Mouse (Mus musculus): ENCODE data around the gene Ankrd27. TPM values are rescaled to one million over a fixed set of nuclear protein-coding genes. Genes with fewer than 3 reads are reported as not detected.

Gene Ankrd27
- total and polyA plus RNA-seq, 2 experiments, result 14.6 to 15.5 TPM

DNA sequence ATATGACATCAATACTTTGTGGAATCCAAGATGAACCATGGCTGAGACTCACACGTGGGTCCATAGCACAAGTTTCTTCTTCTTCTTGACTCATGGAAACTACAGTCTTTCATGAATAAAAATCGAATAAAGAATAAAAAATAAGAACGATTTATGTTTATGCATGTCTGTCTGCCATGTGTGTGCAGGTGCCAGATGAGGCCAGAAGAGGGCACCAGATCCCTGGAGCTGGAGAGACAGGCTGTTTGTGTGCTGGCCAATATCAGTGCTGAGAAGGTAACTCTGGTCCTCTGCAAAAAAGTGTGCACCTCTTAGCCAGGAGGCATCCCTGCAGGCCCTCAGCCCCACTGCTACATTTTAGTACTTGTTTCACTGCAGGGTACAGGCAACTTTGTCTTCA is 95.5 kb downstream of the Ankrd27 start:
- H3K27me3 ChIP-seq (ENCODE audit: control insufficient read depth, insufficient read depth, low read length), result no peaks in the 10 kb centered on the region
- no peaks in the 10 kb centered on the region for H3K36me3 ChIP-seq (ENCODE audit: control insufficient read depth, insufficient read depth, low read length)
- no peak overlapping the region for H3K27ac ChIP-seq (replicated peaks; ENCODE audit: insufficient read depth, low read depth, low read length)
- no peaks in the 10 kb centered on the region for H3K79me2 ChIP-seq (ENCODE audit: control insufficient read depth, insufficient read depth, low read length)
- TF ChIP-seq CTCF (IDR thresholded peaks at IDR 0.05; ENCODE audit: low read depth, low read length) (peak; percentile 44), POLR2A (IDR thresholded peaks at IDR 0.05; ENCODE audit: extremely low read depth, insufficient read depth, low read length) (no peak)
- WGBS, result 77% methylated on average over 3 of the region's 3 CpGs
- H3K9ac ChIP-seq (ENCODE audit: low read depth, low read length), result no peak overlapping the region
- H3K4me1 ChIP-seq (ENCODE audit: control insufficient read depth, insufficient read depth, low read length), result no peaks in the 10 kb centered on the region
- no peak overlapping the region for H3K4me3 ChIP-seq (ENCODE audit: insufficient read depth, low read depth, low read length)
- no peak for DNase-seq (ENCODE audit: extremely low read depth, low read depth, low spot score)

- Histone ChIP-seq H3K9ac (ENCODE audit: low read depth, low read length) (no peak overlapping the region), H3K27me3 (ENCODE audit: control insufficient read depth, insufficient read depth, low read length) (no peaks in the 10 kb centered on the region), H3K36me3 (ENCODE audit: control insufficient read depth, insufficient read depth, low read length) (no peaks in the 10 kb centered on the region), H3K4me3 (ENCODE audit: insufficient read depth, low read depth, low read length) (no peak overlapping the region), H3K4me1 (ENCODE audit: control insufficient read depth, insufficient read depth, low read length) (no peaks in the 10 kb centered on the region), H3K27ac (replicated peaks; ENCODE audit: insufficient read depth, low read depth, low read length) (no peak overlapping the region), H3K79me2 (ENCODE audit: control insufficient read depth, insufficient read depth, low read length) (no peaks in the 10 kb centered on the region)
- peak; percentile 4 for DNase-seq (ENCODE audit: extremely low read depth, low read depth, low spot score)
- WGBS, result 86% methylated on average over 6 of the region's 6 CpGs
- no peak for TF ChIP-seq CTCF (IDR thresholded peaks at IDR 0.05; ENCODE audit: low read depth, low read length)
Observed at GRCm38 (mm10) chr7:35683409-35684122, 97.5 kb downstream of the Ankrd27 start.

- no peak for DNase-seq (ENCODE audit: extremely low read depth, low read depth, low spot score)
- WGBS, result 81% methylated on average over 11 of the region's 11 CpGs
- TF ChIP-seq CTCF (IDR thresholded peaks at IDR 0.05; ENCODE audit: low read depth, low read length) (no peak), POLR2A (IDR thresholded peaks at IDR 0.05; ENCODE audit: extremely low read depth, insufficient read depth, low read length) (no peak)
Observed at GRCm38 (mm10) chr7:35686216-35686615, 100.2 kb downstream of the Ankrd27 start.

GRCm38 (mm10) chr7:35686756-35687155 is 100.7 kb downstream of the Ankrd27 start:
- Histone ChIP-seq H3K4me1 (ENCODE audit: control insufficient read depth, insufficient read depth, low read length) (no peaks in the 10 kb centered on the region), H3K4me3 (ENCODE audit: insufficient read depth, low read depth, low read length) (no peak overlapping the region), H3K9ac (ENCODE audit: low read depth, low read length) (no peak overlapping the region), H3K79me2 (ENCODE audit: control insufficient read depth, insufficient read depth, low read length) (no peaks in the 10 kb centered on the region), H3K36me3 (ENCODE audit: control insufficient read depth, insufficient read depth, low read length) (no peaks in the 10 kb centered on the region), H3K27ac (replicated peaks; ENCODE audit: insufficient read depth, low read depth, low read length) (no peak overlapping the region), H3K27me3 (ENCODE audit: control insufficient read depth, insufficient read depth, low read length) (no peaks in the 10 kb centered on the region)
- 32% methylated on average over 13 of the region's 13 CpGs for WGBS
- TF ChIP-seq CTCF (IDR thresholded peaks at IDR 0.05; ENCODE audit: low read depth, low read length) (peak; percentile 94), POLR2A (IDR thresholded peaks at IDR 0.05; ENCODE audit: extremely low read depth, insufficient read depth, low read length) (no peak)
- DNase-seq (ENCODE audit: extremely low read depth, low read depth, low spot score), result peak; percentile 17

More at GRCm38 (mm10) chr7:35686216-35686615, 100.2 kb downstream of the Ankrd27 start:
- H3K4me1 ChIP-seq (ENCODE audit: control insufficient read depth, insufficient read depth, low read length), result no peaks in the 10 kb centered on the region
- no peaks in the 10 kb centered on the region for H3K36me3 ChIP-seq (ENCODE audit: control insufficient read depth, insufficient read depth, low read length)
- no peaks in the 10 kb centered on the region for H3K79me2 ChIP-seq (ENCODE audit: control insufficient read depth, insufficient read depth, low read length)
- H3K27ac ChIP-seq (replicated peaks; ENCODE audit: insufficient read depth, low read depth, low read length), result no peak overlapping the region
- no peak overlapping the region for H3K9ac ChIP-seq (ENCODE audit: low read depth, low read length)
- no peak overlapping the region for H3K4me3 ChIP-seq (ENCODE audit: insufficient read depth, low read depth, low read length)
- H3K27me3 ChIP-seq (ENCODE audit: control insufficient read depth, insufficient read depth, low read length), result no peaks in the 10 kb centered on the region

DNA sequence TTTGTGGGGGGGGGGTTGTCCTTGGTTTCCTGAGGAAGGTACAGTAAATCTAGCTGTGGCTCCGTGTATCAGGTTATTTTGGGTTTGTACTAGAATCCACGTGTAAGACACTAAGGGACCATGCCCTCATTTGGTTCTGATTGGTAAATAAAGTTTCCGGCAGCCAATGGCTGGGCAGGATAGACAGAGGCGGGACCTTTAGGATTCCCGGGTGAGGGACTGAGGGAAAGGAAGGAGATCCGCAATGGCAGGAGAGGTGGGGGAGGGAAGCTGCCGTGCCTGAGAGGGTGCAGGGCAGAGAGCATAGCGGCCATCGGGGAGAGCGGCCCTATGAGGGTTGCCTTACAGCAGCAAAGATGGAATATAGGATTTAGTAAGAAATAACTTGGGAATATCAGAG is 101.2 kb downstream of the Ankrd27 start:
- H3K36me3 ChIP-seq (ENCODE audit: control insufficient read depth, insufficient read depth, low read length), result no peaks in the 10 kb centered on the region
- H3K79me2 ChIP-seq (ENCODE audit: control insufficient read depth, insufficient read depth, low read length), result no peaks in the 10 kb centered on the region
- no peaks in the 10 kb centered on the region for H3K27me3 ChIP-seq (ENCODE audit: control insufficient read depth, insufficient read depth, low read length)
- no peak overlapping the region for H3K4me3 ChIP-seq (ENCODE audit: insufficient read depth, low read depth, low read length)
- H3K4me1 ChIP-seq (ENCODE audit: control insufficient read depth, insufficient read depth, low read length), result no peaks in the 10 kb centered on the region
- 36% methylated on average over 10 of the region's 10 CpGs for WGBS
- TF ChIP-seq CTCF (IDR thresholded peaks at IDR 0.05; ENCODE audit: low read depth, low read length) (no peak), POLR2A (IDR thresholded peaks at IDR 0.05; ENCODE audit: extremely low read depth, insufficient read depth, low read length) (no peak)
- H3K27ac ChIP-seq (replicated peaks; ENCODE audit: insufficient read depth, low read depth, low read length), result no peak overlapping the region
- peak; percentile 38 for DNase-seq (ENCODE audit: extremely low read depth, low read depth, low spot score)
- H3K9ac ChIP-seq (ENCODE audit: low read depth, low read length), result no peak overlapping the region

DNA sequence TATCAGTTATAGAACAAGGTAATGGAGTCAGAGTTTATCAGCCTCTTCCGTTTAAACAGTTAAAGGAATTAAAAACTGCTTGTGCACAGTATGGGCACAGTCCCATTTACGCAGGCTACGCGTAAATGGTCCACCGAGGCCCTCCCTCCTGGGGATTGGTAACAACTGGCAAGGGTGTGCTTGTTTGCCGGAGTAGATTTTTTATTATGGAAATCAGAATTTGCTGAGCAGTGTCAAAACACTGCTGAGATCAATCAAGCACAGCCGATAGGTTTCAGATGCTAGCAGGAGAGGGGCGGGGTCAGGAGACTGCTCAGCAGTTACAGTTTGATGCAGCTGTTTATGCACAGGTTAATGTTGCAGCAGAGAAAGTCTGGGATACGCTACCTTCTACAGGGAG is 102.2 kb downstream of the Ankrd27 start:
- Histone ChIP-seq H3K9ac (ENCODE audit: low read depth, low read length) (no peak overlapping the region), H3K36me3 (ENCODE audit: control insufficient read depth, insufficient read depth, low read length) (no peaks in the 10 kb centered on the region), H3K79me2 (ENCODE audit: control insufficient read depth, insufficient read depth, low read length) (no peaks in the 10 kb centered on the region), H3K4me1 (ENCODE audit: control insufficient read depth, insufficient read depth, low read length) (no peaks in the 10 kb centered on the region), H3K27ac (replicated peaks; ENCODE audit: insufficient read depth, low read depth, low read length) (no peak overlapping the region), H3K4me3 (ENCODE audit: insufficient read depth, low read depth, low read length) (no peak overlapping the region), H3K27me3 (ENCODE audit: control insufficient read depth, insufficient read depth, low read length) (no peaks in the 10 kb centered on the region)
- TF ChIP-seq CTCF (IDR thresholded peaks at IDR 0.05; ENCODE audit: low read depth, low read length), result no peak
- TF ChIP-seq POLR2A (IDR thresholded peaks at IDR 0.05; ENCODE audit: extremely low read depth, insufficient read depth, low read length), result no peak
- no peak for DNase-seq (ENCODE audit: extremely low read depth, low read depth, low spot score)
- WGBS, result 87% methylated on average over 9 of the region's 9 CpGs

Other genes starting within 250 kb of the Ankrd27 start
- 0.81 and 1.0 TPM in 2 replicates for gene Faap24, start 189.4 kb upstream of the Ankrd27 start, total RNA-seq (2014; rRNA removed)
- gene Faap24, start 189.4 kb upstream of the Ankrd27 start, polyA plus RNA-seq (2012; rRNA removed), result 1.8 and 2.1 TPM in 2 replicates
- 3.2 TPM in 2 replicates for gene Cep89, start 189.2 kb upstream of the Ankrd27 start, total RNA-seq (2014; rRNA removed)
- gene Cep89, start 189.2 kb upstream of the Ankrd27 start, polyA plus RNA-seq (2012; rRNA removed), result 3.3 and 5.0 TPM in 2 replicates
- gene Slc7a9, start 137.4 kb upstream of the Ankrd27 start, total RNA-seq (2014; rRNA removed), result not detected in 2 replicates
- gene Slc7a9, start 137.4 kb upstream of the Ankrd27 start, polyA plus RNA-seq (2012; rRNA removed), result 0.06 TPM in 1 of 2 replicates, not detected in the other
- under 0.01 TPM in 1 of 2 replicates, not detected in the other for gene Tdrd12, start 48.5 kb upstream of the Ankrd27 start, total RNA-seq (2014; rRNA removed)
- gene Tdrd12, start 48.5 kb upstream of the Ankrd27 start, polyA plus RNA-seq (2012; rRNA removed), result not detected in 2 replicates
- gene Nudt19, start 29.9 kb upstream of the Ankrd27 start, total RNA-seq (2014; rRNA removed), result 52.3 and 66.0 TPM in 2 replicates
- gene Nudt19, start 29.9 kb upstream of the Ankrd27 start, polyA plus RNA-seq (2012; rRNA removed), result 42.7 and 51.1 TPM in 2 replicates
- under 0.01 TPM in 2 replicates for gene Rgs9bp, start 662 bp upstream of the Ankrd27 start, total RNA-seq (2014; rRNA removed)
- gene Rgs9bp, start 662 bp upstream of the Ankrd27 start, polyA plus RNA-seq (2012; rRNA removed), result not detected in 2 replicates
- 59.7 and 71.0 TPM in 2 replicates for gene Pdcd5, start 61.3 kb downstream of the Ankrd27 start, total RNA-seq (2014; rRNA removed)
- gene Pdcd5, start 61.3 kb downstream of the Ankrd27 start, polyA plus RNA-seq (2012; rRNA removed), result 61.2 and 61.5 TPM in 2 replicates
- gene Dpy19l3, start 168.2 kb downstream of the Ankrd27 start, total RNA-seq (2014; rRNA removed), result 3.8 and 3.9 TPM in 2 replicates
- 1.5 and 2.4 TPM in 2 replicates for gene Dpy19l3, start 168.2 kb downstream of the Ankrd27 start, polyA plus RNA-seq (2012; rRNA removed)
- 12.2 and 14.2 TPM in 2 replicates for gene Zfp507, start 216.8 kb downstream of the Ankrd27 start, total RNA-seq (2014; rRNA removed)
- 3.6 and 4.9 TPM in 2 replicates for gene Zfp507, start 216.8 kb downstream of the Ankrd27 start, polyA plus RNA-seq (2012; rRNA removed)

Measured in liver, adult 2 months (tissue).